Mouse (Mus musculus) liver, embryonic 14.5 days (tissue): ENCODE measurements around the gene Cacna1d.

Experiments
- CTCF ChIP-seq: IDR thresholded peaks from 2 replicates; pipeline ENCODE4 v1.5.1; 2016; ENCODE audit warnings: antibody characterized with exemption, low read depth, control low read depth
- EP300 ChIP-seq: IDR thresholded peaks from 2 replicates; pipeline ENCODE4 v1.6.1; 2016; ENCODE audit warnings: antibody characterized with exemption, low read depth

- no peak for TF ChIP-seq CTCF
- TF ChIP-seq EP300: no peak
Observed at GRCm38 (mm10) chr14:30439915-30440314, 51.3 kb downstream of the Cacna1d start.
